Mouse (Mus musculus): Measurements from ENCODE around the gene Slc35b2. TPM values are rescaled to one million over a fixed set of nuclear protein-coding genes. Genes with fewer than 3 reads are reported as not detected.
A peak's percentile ranks its signal among the peaks of the same experiment; 100 is the strongest.

The Slc35b2 gene
- total RNA-seq (2017), result 64.8 and 76.7 TPM in 2 replicates

DNA sequence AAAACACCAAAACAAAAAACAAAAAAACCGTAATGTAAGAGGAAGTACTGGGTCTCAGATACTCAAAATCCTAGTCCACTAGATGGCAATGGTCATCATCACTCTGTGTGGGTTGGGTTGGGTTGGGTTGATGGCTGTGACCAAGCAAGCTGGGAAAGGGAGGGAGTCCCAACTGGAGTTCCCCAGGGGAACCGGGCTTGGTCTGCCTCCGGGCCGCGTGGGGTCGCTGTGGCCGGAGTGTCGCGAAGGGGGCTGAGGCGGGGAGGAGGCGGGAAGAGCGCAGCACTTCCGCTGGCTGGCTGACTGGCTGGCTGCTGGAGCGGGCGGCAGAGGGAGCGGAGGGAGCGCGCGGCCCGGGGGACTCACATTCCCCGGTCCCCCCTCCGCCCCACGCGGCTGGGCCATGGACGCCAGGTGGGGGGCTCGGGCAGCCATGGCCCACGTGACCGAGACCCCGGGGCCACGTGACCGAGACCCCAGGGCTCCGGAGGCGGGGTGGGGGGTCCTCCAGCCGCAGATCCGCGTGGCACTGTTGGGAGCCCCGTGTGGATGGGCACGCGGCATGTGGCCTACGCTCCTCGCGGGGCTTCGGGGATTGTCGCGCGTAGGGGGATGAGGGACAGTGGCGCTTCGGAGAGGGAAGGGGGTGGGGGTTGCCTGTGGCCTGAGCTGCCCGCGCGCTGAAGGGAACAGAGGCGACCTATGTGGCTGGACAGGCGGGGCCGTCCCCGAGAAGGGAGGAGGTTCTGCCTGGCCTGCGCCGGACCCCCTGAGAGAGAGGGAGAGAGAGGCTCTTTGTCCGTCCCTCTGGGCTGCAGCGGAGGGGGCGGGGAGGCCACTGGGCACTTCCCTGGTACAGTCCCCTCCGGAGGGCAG is at the start of gene Slc35b2:
TSS of gene Slc35b2 (plus strand) at position 220 of the 876 bp plus-strand sequence.
- peak; percentile 74 for ATAC-seq (replicated peaks in 1 of 2; ENCODE audit: insufficient read depth in 1 of 2, low FRiP score in 2 of 2, low TSS enrichment in 1 of 2, low read depth in 1 of 2, poor library complexity in 2 of 2, severe bottlenecking in 2 of 2)

DNA sequence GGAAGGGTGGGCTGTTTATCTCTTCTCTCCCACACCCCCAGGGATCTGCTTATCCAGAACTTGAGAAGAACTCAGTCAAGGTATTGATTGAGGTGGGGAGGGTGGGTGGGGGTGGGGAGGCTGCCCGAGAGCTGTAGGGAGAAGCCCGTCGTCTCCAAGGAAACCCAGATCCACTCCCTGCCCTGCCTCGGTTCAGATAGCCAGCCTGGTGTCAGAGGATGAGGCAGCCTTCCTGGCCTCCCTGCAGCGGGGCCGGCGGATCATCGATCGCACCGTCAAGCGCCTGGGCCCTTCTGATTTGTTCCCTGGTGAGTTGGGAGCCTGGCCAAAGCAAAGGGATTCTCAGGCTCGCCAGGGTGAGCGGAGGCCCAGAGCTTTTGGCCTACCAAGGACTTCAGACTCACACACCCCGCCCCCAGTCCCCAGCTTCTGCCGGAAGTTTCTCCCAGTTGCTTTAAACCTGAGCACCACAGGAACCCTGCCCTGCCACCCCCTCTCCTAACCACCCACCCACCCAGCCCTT is 48.4 kb upstream of the Slc35b2 start:
- no peak for ATAC-seq (replicated peaks in 1 of 2; ENCODE audit: insufficient read depth in 1 of 2, low FRiP score in 2 of 2, low TSS enrichment in 1 of 2, low read depth in 1 of 2, poor library complexity in 2 of 2, severe bottlenecking in 2 of 2)

DNA sequence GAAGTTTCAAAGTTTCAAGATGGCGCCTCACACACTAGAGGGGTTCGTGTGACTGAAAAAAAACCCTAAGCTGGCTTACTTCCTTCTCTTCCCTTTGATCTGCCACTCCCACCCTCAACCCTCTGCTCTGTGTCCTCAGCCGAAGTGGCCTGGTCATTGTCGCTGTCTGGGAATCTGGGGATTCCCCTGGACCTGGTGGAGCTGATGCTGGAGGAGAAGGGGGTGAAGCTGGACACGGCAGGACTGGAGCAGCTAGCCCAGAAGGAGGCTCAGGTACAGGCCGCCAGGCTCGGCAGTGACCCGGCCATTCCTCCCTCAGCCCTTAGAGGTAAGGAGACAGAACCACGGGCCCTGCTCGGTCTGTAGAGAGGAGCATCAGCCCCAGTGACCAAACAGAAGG is 47.9 kb upstream of the Slc35b2 start:
- no peak for ATAC-seq (replicated peaks in 1 of 2; ENCODE audit: insufficient read depth in 1 of 2, low FRiP score in 2 of 2, low TSS enrichment in 1 of 2, low read depth in 1 of 2, poor library complexity in 2 of 2, severe bottlenecking in 2 of 2)

DNA sequence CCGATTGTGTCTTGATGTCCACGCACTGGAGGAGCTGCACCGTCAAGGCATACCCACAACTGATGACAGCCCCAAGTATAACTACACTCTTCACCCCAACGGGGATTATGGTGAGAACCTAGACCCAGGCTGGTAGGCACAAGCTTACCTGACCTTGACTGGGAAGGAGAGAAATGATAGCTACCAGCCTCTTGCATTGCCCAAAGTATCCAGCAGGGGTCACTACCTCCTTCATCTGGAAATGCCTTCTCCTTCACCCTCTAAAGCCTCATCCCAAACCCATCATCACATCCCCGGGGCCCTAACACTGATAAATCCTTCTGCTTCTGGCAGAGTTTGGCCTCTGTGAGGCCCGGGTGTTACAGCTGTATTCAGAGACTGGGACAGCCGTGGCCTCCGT is 47.2 kb upstream of the Slc35b2 start:
- ATAC-seq (replicated peaks in 1 of 2; ENCODE audit: insufficient read depth in 1 of 2, low FRiP score in 2 of 2, low TSS enrichment in 1 of 2, low read depth in 1 of 2, poor library complexity in 2 of 2, severe bottlenecking in 2 of 2), result peak; percentile 56 to 61; a peak in 3 of 4 replicates

DNA sequence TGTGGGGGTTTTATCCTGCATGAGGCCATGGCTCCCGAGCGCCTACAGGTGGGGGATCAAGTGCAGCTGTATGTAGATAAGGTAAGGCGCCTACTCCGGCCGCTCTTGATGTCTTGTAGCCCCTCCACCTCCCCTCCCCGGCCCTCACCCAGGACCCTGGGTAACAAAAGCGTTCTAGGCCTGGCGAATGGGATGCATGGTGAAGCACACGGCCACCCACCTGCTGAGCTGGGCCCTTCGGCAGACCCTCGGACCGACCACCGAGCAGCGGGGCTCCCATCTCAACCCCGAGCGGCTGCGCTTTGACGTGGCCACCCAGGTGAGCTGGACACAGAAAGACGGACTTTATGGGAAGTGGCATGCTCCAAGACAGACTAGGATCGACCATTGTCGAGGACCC is 46.5 kb upstream of the Slc35b2 start:
- no peak for ATAC-seq (replicated peaks in 1 of 2; ENCODE audit: insufficient read depth in 1 of 2, low FRiP score in 2 of 2, low TSS enrichment in 1 of 2, low read depth in 1 of 2, poor library complexity in 2 of 2, severe bottlenecking in 2 of 2)

DNA sequence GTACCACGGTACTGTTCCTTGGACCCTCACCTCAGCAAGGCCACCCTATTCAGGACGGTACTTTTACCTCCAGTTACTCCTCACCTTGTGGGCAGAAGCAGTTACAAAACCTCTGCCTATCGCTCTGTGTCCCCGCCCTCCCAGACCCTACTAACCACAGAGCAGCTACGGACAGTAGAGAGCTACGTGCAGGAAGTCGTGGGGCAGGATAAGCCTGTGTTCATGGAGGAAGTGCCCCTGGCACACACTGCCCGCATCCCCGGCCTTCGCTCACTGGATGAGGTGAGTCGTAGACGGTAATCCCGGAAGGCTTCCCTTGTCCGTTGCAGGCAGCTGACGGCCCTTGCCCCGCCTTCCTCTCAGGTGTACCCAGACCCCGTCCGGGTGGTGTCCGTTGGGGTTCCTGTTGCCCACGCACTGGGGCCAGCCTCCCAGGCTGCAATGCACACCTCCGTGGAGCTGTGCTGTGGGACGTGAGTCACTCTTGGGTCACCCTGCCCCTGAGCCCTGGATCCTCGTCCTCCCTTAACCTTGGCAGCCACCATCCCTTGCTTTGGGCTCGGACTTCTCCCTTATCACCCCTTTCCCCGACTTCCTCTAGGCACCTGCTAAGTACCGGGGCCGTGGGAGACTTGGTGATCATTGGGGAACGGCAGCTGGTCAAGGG is 46.0 kb upstream of the Slc35b2 start:
- ATAC-seq (replicated peaks in 1 of 2; ENCODE audit: insufficient read depth in 1 of 2, low FRiP score in 2 of 2, low TSS enrichment in 1 of 2, low read depth in 1 of 2, poor library complexity in 2 of 2, severe bottlenecking in 2 of 2), result peak; percentile 17 to 46; a peak in 1 of 4 replicates

DNA sequence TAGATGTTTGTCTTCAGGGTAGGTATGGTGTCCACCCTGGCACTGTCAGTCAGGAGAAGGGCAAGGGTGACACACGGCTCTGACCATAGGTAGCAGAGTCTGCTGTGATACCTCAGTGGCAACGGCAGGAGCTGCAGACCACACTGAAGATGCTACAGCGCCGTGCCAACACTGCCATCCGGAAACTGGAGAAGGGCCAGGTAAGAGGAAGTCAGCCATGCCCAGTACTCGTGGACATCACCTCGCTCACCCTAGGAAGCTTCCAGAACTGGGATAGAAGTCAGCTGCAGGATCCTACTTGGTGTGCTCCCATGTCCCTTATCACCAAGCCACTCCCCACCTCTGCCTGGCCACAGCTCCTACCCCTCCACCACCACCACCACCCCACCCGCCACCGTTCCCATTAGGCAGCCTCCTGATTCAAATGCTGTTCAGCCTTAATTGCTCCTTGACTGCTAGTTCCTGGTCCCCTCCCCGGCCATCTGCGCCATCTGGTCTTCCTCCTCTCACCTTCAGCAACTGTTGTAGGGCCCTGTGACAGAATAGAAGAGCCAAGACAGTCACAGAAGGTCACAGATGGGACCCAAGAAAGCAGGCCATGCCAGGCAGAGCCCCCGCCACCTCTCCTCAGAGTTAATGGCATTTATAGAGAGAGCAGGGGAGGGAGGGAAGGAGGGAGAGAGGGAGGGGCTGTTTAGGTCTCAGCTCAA is 44.8 kb upstream of the Slc35b2 start:
- ATAC-seq (replicated peaks in 1 of 2; ENCODE audit: insufficient read depth in 1 of 2, low FRiP score in 2 of 2, low TSS enrichment in 1 of 2, low read depth in 1 of 2, poor library complexity in 2 of 2, severe bottlenecking in 2 of 2), result no peak

DNA sequence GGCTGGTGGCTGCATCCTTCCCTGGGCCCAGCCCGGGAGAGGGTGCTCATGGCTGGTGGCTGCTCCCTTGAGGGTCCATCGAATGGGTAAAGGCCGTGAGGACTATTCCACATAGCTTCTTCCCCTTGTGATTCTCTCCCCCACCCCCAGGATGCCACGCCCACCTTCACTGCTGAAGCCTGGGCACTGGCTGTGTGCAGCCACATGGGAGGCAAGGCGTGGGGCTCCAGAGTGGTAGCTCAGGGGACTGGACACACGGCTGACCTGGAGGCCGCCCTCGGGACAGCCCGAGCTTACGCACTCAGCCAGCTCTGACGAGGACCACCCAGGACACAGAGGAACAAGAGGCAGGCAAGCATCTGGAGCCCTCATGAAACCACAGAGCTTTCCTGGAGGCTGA is 43.5 kb upstream of the Slc35b2 start:
- no peak for ATAC-seq (replicated peaks in 1 of 2; ENCODE audit: insufficient read depth in 1 of 2, low FRiP score in 2 of 2, low TSS enrichment in 1 of 2, low read depth in 1 of 2, poor library complexity in 2 of 2, severe bottlenecking in 2 of 2)

DNA sequence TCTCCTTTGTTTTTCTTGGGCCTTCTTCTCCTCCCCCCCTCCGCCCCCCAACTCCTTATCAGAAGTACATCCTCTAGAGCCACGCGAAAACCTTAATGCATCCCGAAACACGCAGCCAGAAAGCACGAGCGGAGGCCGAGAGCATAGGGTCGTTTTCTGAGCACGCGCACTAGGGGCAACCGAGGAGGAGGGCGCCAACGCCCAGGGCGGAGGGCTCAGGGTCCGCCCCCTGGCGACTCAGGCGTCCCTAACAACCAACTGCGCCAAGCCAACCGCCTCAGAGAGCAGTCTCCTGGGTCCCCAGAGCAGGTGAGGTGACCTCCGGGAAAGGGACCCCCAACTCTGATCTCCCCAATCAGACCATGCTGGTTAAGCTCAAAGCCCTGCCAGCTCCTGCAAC is 40.4 kb upstream of the Slc35b2 start, which contains the start of gene Tcte1:
TSS of gene Tcte1 (plus strand) at position 172 of the 400 bp plus-strand sequence.
- ATAC-seq (replicated peaks in 1 of 2; ENCODE audit: insufficient read depth in 1 of 2, low FRiP score in 2 of 2, low TSS enrichment in 1 of 2, low read depth in 1 of 2, poor library complexity in 2 of 2, severe bottlenecking in 2 of 2), result peak in 1 of 2 experiments; percentile 31; a peak in 1 of 4 replicates

DNA sequence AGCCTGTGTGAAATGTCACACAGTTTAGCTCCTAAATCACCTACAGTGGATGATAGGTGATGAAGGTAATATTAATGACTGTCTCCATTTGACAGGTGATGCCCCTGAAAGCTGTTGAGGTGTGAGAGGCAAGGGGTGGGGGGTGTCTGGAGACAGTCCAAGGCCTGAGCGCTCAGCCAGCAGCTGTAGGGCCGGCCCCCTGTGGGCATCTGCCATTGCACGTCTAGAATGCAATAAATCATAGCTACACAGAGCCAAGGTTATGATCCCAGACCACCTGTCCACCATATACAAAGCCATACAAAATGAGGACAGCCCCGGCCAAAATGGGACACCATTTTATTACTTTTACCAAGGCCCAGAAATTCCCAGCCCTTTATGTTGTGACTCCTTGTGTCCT is 38.7 kb upstream of the Slc35b2 start:
- no peak for ATAC-seq (replicated peaks in 1 of 2; ENCODE audit: insufficient read depth in 1 of 2, low FRiP score in 2 of 2, low TSS enrichment in 1 of 2, low read depth in 1 of 2, poor library complexity in 2 of 2, severe bottlenecking in 2 of 2)

DNA sequence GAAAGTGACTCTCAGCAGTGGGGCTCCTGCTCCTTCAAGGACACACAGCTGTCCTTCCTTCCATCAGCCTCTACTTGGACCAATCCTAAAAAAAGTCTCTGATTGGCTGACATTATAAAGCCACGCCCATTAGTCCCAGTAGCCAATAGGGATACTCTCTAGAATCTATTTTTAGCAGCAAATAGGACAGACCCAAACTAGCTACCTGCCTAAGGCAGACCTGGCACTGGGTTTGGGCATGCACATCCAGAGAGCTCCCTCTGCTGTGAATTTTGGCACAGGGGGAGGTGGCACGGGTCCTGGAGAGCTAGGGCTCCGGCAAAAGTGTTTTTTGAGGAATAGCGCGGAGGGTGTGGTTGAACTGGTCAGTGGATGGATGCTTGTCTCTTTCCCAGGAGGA is 37.1 kb upstream of the Slc35b2 start:
- no peak for ATAC-seq (replicated peaks in 1 of 2; ENCODE audit: insufficient read depth in 1 of 2, low FRiP score in 2 of 2, low TSS enrichment in 1 of 2, low read depth in 1 of 2, poor library complexity in 2 of 2, severe bottlenecking in 2 of 2)

DNA sequence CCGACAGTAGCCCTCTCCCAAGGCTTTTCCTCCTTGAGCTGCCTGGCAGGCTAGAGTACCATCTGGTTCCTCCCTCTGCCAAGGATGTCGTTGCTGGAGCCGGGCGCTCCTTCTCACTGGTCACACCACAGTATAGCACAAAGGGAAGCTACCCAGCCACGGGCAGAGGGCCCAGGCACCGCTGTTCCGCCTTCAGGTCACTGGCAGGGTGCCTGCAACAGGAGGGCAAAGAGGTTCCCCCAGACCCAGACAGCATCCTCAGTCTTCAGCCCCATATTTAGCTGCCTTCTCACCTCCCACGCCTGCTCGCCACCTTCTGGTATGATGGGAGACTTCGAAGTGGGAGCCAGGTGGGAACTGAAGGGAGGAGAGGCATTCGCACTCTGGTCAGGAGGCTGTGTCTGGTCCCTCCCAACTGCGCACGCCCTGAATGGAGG is 33.3 kb upstream of the Slc35b2 start:
- 0 out of 4 replicates have a peak, but pooled peaks of 1 of the 2 experiments have one; percentile 20 for ATAC-seq (replicated peaks in 1 of 2; ENCODE audit: insufficient read depth in 1 of 2, low FRiP score in 2 of 2, low TSS enrichment in 1 of 2, low read depth in 1 of 2, poor library complexity in 2 of 2, severe bottlenecking in 2 of 2)

DNA sequence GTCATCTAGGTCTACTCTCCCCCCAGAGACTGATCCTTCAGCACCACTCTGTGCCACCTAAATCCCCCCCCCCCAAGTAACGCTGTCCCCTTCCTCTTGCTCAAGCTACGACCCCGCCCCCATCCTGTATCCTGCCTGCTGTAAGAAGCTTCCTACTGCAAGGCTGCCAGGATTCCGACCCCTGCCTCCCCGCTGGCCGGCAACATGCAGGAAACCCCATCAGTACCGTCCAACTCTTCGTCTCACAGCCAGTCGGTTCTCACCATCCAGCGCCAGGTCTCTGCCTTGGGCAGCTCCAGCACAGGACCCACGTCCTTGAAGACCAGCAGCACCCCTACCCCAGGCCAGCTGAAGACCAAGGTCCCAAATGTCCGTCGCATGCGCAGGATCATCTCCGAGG is 30.8 kb upstream of the Slc35b2 start:
- ATAC-seq (replicated peaks in 1 of 2; ENCODE audit: insufficient read depth in 1 of 2, low FRiP score in 2 of 2, low TSS enrichment in 1 of 2, low read depth in 1 of 2, poor library complexity in 2 of 2, severe bottlenecking in 2 of 2), result no peak

DNA sequence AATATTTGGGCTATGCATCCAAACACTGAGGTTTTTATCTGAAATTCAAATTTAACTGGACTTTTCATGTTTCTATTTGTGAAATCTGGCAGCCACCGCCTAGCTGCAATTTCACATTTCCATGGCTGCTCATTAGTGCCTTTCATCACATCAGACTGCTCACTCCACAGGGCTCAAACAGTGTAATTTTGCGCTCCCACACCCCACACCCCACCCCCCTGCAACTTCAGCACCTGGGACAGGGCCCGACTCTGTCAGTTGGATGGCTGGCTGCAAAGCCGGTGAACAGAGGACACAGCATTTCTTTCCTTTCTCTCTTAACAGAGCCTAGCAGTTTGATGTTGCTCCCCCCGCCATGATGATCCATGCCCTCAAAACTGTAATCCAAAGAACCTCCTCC is 27.4 kb upstream of the Slc35b2 start:
- no peak for ATAC-seq (replicated peaks in 1 of 2; ENCODE audit: insufficient read depth in 1 of 2, low FRiP score in 2 of 2, low TSS enrichment in 1 of 2, low read depth in 1 of 2, poor library complexity in 2 of 2, severe bottlenecking in 2 of 2)

DNA sequence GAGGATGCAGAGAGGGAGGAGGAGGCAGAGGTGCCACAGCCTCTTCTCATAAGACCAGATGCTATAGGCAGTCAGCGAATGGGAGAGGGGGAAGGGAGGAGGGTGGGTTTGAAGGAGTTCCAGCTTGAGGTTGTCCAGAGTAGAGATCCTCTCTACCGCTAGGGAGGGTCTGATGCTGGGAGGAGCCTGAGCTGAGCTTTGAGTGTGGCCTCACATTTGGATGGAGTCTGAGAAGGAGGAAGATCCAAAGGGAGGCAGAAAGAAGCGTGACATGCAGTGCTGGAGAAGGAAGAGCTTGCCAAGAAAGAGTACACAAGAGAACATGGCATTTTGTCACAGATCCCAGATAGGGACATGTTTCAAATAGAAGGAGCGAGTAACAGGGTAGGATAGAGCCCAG is 25.3 kb upstream of the Slc35b2 start:
- ATAC-seq (replicated peaks in 1 of 2; ENCODE audit: insufficient read depth in 1 of 2, low FRiP score in 2 of 2, low TSS enrichment in 1 of 2, low read depth in 1 of 2, poor library complexity in 2 of 2, severe bottlenecking in 2 of 2), result no peak

DNA sequence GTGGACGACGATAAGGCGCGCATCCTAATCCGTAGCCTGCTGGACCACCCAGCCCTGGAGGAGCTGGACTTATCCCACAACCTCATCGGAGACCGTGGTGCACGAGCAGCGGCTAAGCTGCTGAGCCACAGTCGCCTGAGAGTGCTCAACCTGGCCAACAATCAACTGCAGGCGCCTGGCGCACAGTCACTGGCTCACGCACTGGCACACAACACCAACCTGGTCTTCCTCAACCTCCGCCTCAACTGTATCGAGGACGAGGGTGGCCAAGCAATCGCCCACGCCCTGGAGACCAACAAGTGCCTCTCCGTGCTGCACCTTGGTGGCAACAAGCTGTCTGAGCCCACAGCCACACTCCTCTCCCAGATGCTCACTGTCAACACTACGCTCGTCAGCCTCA is 24.0 kb upstream of the Slc35b2 start:
- ATAC-seq (replicated peaks in 1 of 2; ENCODE audit: insufficient read depth in 1 of 2, low FRiP score in 2 of 2, low TSS enrichment in 1 of 2, low read depth in 1 of 2, poor library complexity in 2 of 2, severe bottlenecking in 2 of 2), result no peak

DNA sequence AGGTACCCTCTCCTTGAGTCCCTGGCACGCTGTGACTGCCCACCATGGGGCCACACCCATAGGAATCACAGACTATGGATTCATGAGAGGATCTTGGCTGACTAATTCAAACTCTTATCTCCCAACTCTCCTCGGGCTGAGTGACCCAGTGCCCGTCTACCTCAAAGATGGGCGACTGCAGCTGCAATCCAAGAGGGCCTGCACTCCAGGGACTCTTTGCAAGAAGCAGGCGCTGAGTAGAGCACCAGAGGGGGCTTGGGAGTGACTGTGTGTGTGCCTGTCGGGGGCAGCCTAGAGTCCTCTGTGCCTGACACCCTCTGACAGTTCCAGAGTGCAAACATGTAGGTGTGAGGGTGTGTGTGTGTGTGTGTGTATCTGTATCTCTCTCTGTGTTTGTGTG is 21.5 kb upstream of the Slc35b2 start:
- no peak for ATAC-seq (replicated peaks in 1 of 2; ENCODE audit: insufficient read depth in 1 of 2, low FRiP score in 2 of 2, low TSS enrichment in 1 of 2, low read depth in 1 of 2, poor library complexity in 2 of 2, severe bottlenecking in 2 of 2)

DNA sequence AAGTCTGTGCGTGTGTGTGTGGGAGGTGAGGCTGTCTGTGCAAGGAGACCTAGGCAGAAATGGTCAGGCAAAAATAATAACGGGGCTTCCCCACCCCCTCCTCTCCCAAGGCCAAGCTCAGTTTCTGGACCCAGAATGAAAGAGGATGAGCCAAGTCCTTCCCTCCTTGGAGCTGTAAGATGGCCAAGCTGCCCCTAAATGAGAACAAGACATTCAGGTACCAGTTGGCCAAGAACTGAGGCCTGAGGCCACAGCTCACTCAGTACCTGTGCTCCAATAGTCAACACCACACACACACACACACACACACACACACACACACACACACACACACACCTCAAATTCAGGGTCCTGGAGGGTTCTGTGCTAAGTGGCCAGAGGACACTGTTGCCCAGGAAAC is 21.0 kb upstream of the Slc35b2 start:
- no peak for ATAC-seq (replicated peaks in 1 of 2; ENCODE audit: insufficient read depth in 1 of 2, low FRiP score in 2 of 2, low TSS enrichment in 1 of 2, low read depth in 1 of 2, poor library complexity in 2 of 2, severe bottlenecking in 2 of 2)
